Mouse (Mus musculus) cerebral cortex, adult 2 months (tissue): ENCODE results near the gene Btc.

ENCODE experiments used
- WGBS: fragments of 180-500 bp; shearing (Covaris S2); methylation state at CpG from one replicate; pipeline ENCODE4 v1.1.7; 2018; 5-methylcytosine and 5-hydroxymethylcytosine counted together

Gene Btc

GRCm38 (mm10) chr5:91321840-91322239 is 81.0 kb downstream of the Btc start:
- WGBS: 35% methylated on average over 1 of the region's 1 CpGs

GRCm38 (mm10) chr5:91320348-91320747 is 82.4 kb downstream of the Btc start:
- WGBS: 86% methylated on average over 4 of the region's 4 CpGs

- WGBS: 82% methylated on average over 4 of the region's 4 CpGs
Observed at GRCm38 (mm10) chr5:91313971-91314370, 88.8 kb downstream of the Btc start.

- 49% methylated on average over 4 of the region's 4 CpGs for WGBS
Observed at GRCm38 (mm10) chr5:91311767-91312166, 91.0 kb downstream of the Btc start.

- whole genome bisulfite sequencing: 41% methylated on average over 7 of the region's 7 CpGs
Observed at GRCm38 (mm10) chr5:91308576-91308975, 94.2 kb downstream of the Btc start.

GRCm38 (mm10) chr5:91307907-91308306 is 94.9 kb downstream of the Btc start:
- WGBS: 3% methylated on average over 1 of the region's 1 CpGs
